Mouse (Mus musculus) adrenal gland, postnatal 10 days (tissue): ENCODE measurements around the gene 4632433K11Rik. TPM values are rescaled to one million over a fixed set of nuclear protein-coding genes. Genes with fewer than 3 reads are reported as not detected.

ENCODE experiments used
- total RNA-seq, 2 experiments: library from RNA; stranded (reverse); gene quantifications; 2 replicates each; pipeline ENCODE4 v1.2.3; 2021

4632433K11Rik gene
- total RNA-seq, 2 experiments from 2014 or later, result not detected

Other genes with a start within 250 kb of the 4632433K11Rik start
- 10 to 100 TPM; 10.4 to 11.3 TPM for gene Tmem238, start 244.5 kb upstream of the 4632433K11Rik start, total RNA-seq
- gene Rpl28, start 241.2 kb upstream of the 4632433K11Rik start, total RNA-seq, result 1,000 to 10,000 TPM; 1,057 to 1,113 TPM
- 100 to 1,000 TPM; 122 to 126 TPM for gene Ube2s, start 221.5 kb upstream of the 4632433K11Rik start, total RNA-seq
- 1 to 10 TPM; 1.3 to 3.1 TPM for gene Shisa7, start 189.4 kb upstream of the 4632433K11Rik start, total RNA-seq
- gene Isoc2b, start 163.9 kb upstream of the 4632433K11Rik start, total RNA-seq, result 10 to 100 TPM in 1 of 2 experiments, 1 to 10 TPM in 1; 6.8 to 13.3 TPM
- 10 to 100 TPM; 52.8 to 56.8 TPM for gene Isoc2a, start 157.0 kb upstream of the 4632433K11Rik start, total RNA-seq
- not detected for gene Gm36210, start 127.6 kb upstream of the 4632433K11Rik start, total RNA-seq
- 10 to 100 TPM; 14.7 to 16.4 TPM for gene Zfp628, start 118.9 kb upstream of the 4632433K11Rik start, total RNA-seq
- gene Nat14, start 112.1 kb upstream of the 4632433K11Rik start, total RNA-seq, result 1 to 10 TPM; 5.5 to 8.5 TPM
- 1 to 10 TPM; 5.9 to 6.9 TPM for gene Ssc5d, start 108.3 kb upstream of the 4632433K11Rik start, total RNA-seq
- 1 to 10 TPM; 1.6 to 3.1 TPM for gene Sbk2, start 69.7 kb upstream of the 4632433K11Rik start, total RNA-seq
- gene Sbk3, start 63.0 kb upstream of the 4632433K11Rik start, total RNA-seq, result under 1 TPM; 0.24 to 0.30 TPM
- gene Zfp579, start 38.0 kb upstream of the 4632433K11Rik start, total RNA-seq, result 10 to 100 TPM; 16.0 to 19.9 TPM
- 10 to 100 TPM; 12.6 to 13.2 TPM for gene Zfp524, start 19.7 kb upstream of the 4632433K11Rik start, total RNA-seq
- 10 to 100 TPM; 24.4 to 27.7 TPM for gene Fiz1, start 19.4 kb upstream of the 4632433K11Rik start, total RNA-seq
- not detected for gene Gm44973, start 18.6 kb upstream of the 4632433K11Rik start, total RNA-seq
- gene Zfp865, start 13.7 kb upstream of the 4632433K11Rik start, total RNA-seq, result 10 to 100 TPM; 22.9 to 30.0 TPM
- 1 to 10 TPM; 2.1 to 2.6 TPM for gene Ccdc106, start 13.6 kb upstream of the 4632433K11Rik start, total RNA-seq
- 1 to 10 TPM; 5.7 to 7.3 TPM for gene Zfp784, start 4.3 kb downstream of the 4632433K11Rik start, total RNA-seq
- gene Zfp580, start 17.4 kb downstream of the 4632433K11Rik start, total RNA-seq, result 10 to 100 TPM; 11.4 to 13.1 TPM
- gene U2af2, start 28.0 kb downstream of the 4632433K11Rik start, total RNA-seq, result 100 to 1,000 TPM; 142 to 161 TPM
- gene Epn1, start 46.1 kb downstream of the 4632433K11Rik start, total RNA-seq, result 100 to 1,000 TPM; 144 to 150 TPM
- not detected for gene Rfpl4, start 82.8 kb downstream of the 4632433K11Rik start, total RNA-seq
- 1 to 10 TPM; 2.2 to 3.1 TPM for gene Rasl2-9, start 91.8 kb downstream of the 4632433K11Rik start, total RNA-seq
- not detected for gene Vmn1r55, start 115.6 kb downstream of the 4632433K11Rik start, total RNA-seq
- not detected for gene Vmn1r56, start 162.6 kb downstream of the 4632433K11Rik start, total RNA-seq
- not detected for gene Vmn1r57, start 184.4 kb downstream of the 4632433K11Rik start, total RNA-seq